Mouse (Mus musculus) embryonic facial prominence, embryonic 14.5 days (tissue): Measurements from ENCODE around the gene Cyth1. TPM values are rescaled to one million over a fixed set of nuclear protein-coding genes. Genes with fewer than 3 reads are reported as not detected.
A peak's percentile ranks its signal among the peaks of the same experiment; 100 is the strongest.

Experiments used
- ATAC-seq: fragments of 200-750 bp; cut with Nextera tagmentation; 2 replicates; pipeline ENCODE4 v1.8.0; 2017; ENCODE audit warnings: low read depth, moderate number of reproducible peaks, moderate TSS enrichment
- DNase-seq: peaks from one replicate; pipeline ENCODE4 v3.0.0-alpha.2; 2015; ENCODE audit warnings: low spot score
- H3K27ac ChIP-seq: fragments of 300-500 bp; sonication (generic); replicated peaks from 2 replicates; pipeline ENCODE4 v1.5.1; 2014; ENCODE audit warnings: low read depth, mild to moderate bottlenecking, low read length, moderate library complexity
- H3K27me3 ChIP-seq: fragments of 300-500 bp; sonication (generic); replicated peaks from 2 replicates; pipeline ENCODE4 v1.6.1; 2014; ENCODE audit warnings: low read length; ENCODE audit not compliant: control insufficient read depth, insufficient read depth
- H3K36me3 ChIP-seq: fragments of 300-500 bp; sonication (generic); 2 replicates; pipeline ENCODE4 v1.6.1; 2014; ENCODE audit warnings: low read length, mixed read lengths; ENCODE audit not compliant: control insufficient read depth, insufficient read depth
- H3K4me1 ChIP-seq: fragments of 300-500 bp; sonication (generic); 2 replicates; pipeline ENCODE4 v1.6.1; 2014; ENCODE audit warnings: antibody characterized with exemption, low read length; ENCODE audit not compliant: control insufficient read depth, insufficient read depth
- H3K4me2 ChIP-seq: fragments of 300-500 bp; sonication (generic); 2 replicates; pipeline ENCODE4 v1.6.1; 2014; ENCODE audit warnings: low read depth, mild to moderate bottlenecking, low read length, moderate library complexity, mixed read lengths
- H3K4me3 ChIP-seq: fragments of 300-500 bp; sonication (generic); 2 replicates; pipeline ENCODE4 v1.5.1; 2014; ENCODE audit warnings: low read depth, mild to moderate bottlenecking, low read length
- H3K9ac ChIP-seq: fragments of 300-500 bp; sonication (generic); 2 replicates; pipeline ENCODE4 v1.6.1; 2014; ENCODE audit warnings: low read depth, mild to moderate bottlenecking, low read length, moderate library complexity, mixed read lengths
- H3K9me3 ChIP-seq: fragments of 300-500 bp; sonication (generic); 2 replicates; pipeline ENCODE4 v1.6.1; 2016; ENCODE audit warnings: low read length; ENCODE audit not compliant: control insufficient read depth
- WGBS: fragments of 180-500 bp; shearing (Covaris S2); extraction: QIAGEN DNeasy Blood & Tissue Kit; methylation state at CpG from one replicate; pipeline ENCODE4 v1.1.7; 2014; 5-methylcytosine and 5-hydroxymethylcytosine counted together
- polyA plus RNA-seq: library from polyadenylated mRNA; unstranded; fragments of >200 nt; fragmentation: Nextera tagmentation; extraction: Ambion mirVana; gene quantifications from 2 replicates; pipeline ENCODE4 v1.2.1, GENCODE M21; 2014

Cyth1 gene
- polyA plus RNA-seq, 1 experiment from 2014 or later: 11.4 TPM

GRCm38 (mm10) chr11:118263146-118263545 lies 14.8 kb upstream of the Cyth1 start:
- Histone ChIP-seq H3K9ac (no peak overlapping the region), H3K4me3 (no peak overlapping the region), H3K27me3 (no peaks in the 10 kb centered on the region), H3K36me3 (peaks cover 99% of the 10 kb centered on the region), H3K4me2 (no peak overlapping the region), H3K27ac (no peak overlapping the region), H3K4me1 (no peaks in the 10 kb centered on the region), H3K9me3 (no peaks in the 10 kb centered on the region)
- DNase-seq: no peak
- 97% methylated on average over 5 of the region's 5 CpGs for WGBS
- no peak for ATAC-seq

- H3K4me3 ChIP-seq: no peak overlapping the region
- WGBS: 92% methylated on average over 8 of the region's 8 CpGs
- ATAC-seq: no peak
Observed at GRCm38 (mm10) chr11:118260081-118260480, 11.7 kb upstream of the Cyth1 start.

GRCm38 (mm10) chr11:118259580-118259979 lies 11.2 kb upstream of the Cyth1 start:
- H3K36me3 ChIP-seq: peaks cover 78% of the 10 kb centered on the region
- 92% methylated on average over 8 of the region's 8 CpGs for WGBS
- H3K27ac ChIP-seq: no peak overlapping the region

More at GRCm38 (mm10) chr11:118260081-118260480, 11.7 kb upstream of the Cyth1 start:
- Histone ChIP-seq H3K9me3 (no peaks in the 10 kb centered on the region), H3K9ac (no peak overlapping the region), H3K27ac (no peak overlapping the region), H3K4me1 (no peaks in the 10 kb centered on the region), H3K4me2 (no peak overlapping the region), H3K27me3 (no peaks in the 10 kb centered on the region), H3K36me3 (peaks cover 83% of the 10 kb centered on the region)
- no peak for DNase-seq

GRCm38 (mm10) chr11:118256371-118256770 lies 8.0 kb upstream of the Cyth1 start:
- Histone ChIP-seq H3K4me2 (no peak overlapping the region), H3K9me3 (no peaks in the 10 kb centered on the region), H3K27me3 (no peaks in the 10 kb centered on the region), H3K4me3 (no peak overlapping the region), H3K4me1 (peaks cover 17% of the 10 kb centered on the region), H3K27ac (no peak overlapping the region), H3K36me3 (peaks cover 46% of the 10 kb centered on the region), H3K9ac (no peak overlapping the region)
- DNase-seq (no peak), ATAC-seq (no peak)
- 90% methylated on average over 7 of the region's 7 CpGs for WGBS

More at GRCm38 (mm10) chr11:118259580-118259979, 11.2 kb upstream of the Cyth1 start:
- H3K9me3 ChIP-seq: no peaks in the 10 kb centered on the region
- no peak overlapping the region for H3K4me3 ChIP-seq
- no peak overlapping the region for H3K9ac ChIP-seq
- no peak overlapping the region for H3K4me2 ChIP-seq
- ATAC-seq (no peak), DNase-seq (no peak)
- H3K27me3 ChIP-seq: no peaks in the 10 kb centered on the region
- peaks cover 4% of the 10 kb centered on the region for H3K4me1 ChIP-seq

GRCm38 (mm10) chr11:118254159-118254951 lies 6.0 kb upstream of the Cyth1 start:
- WGBS: 22% methylated on average over 15 of the region's 15 CpGs
- peaks cover 20% of the 10 kb centered on the region for H3K4me1 ChIP-seq
- peaks cover 26% of the 10 kb centered on the region for H3K36me3 ChIP-seq
- peak overlapping the region; percentile 18; the same call in 1 of the 2 replicates for H3K4me2 ChIP-seq
- H3K27me3 ChIP-seq: no peaks in the 10 kb centered on the region
- ATAC-seq: peak; percentile 73
- H3K4me3 ChIP-seq: no peak overlapping the region
- H3K9ac ChIP-seq: peak overlapping the region; percentile 16; the same call in 1 of the 2 replicates
- no peaks in the 10 kb centered on the region for H3K9me3 ChIP-seq
- peak; percentile 92 for DNase-seq
- H3K27ac ChIP-seq: peak overlapping the region; percentile 87

- Histone ChIP-seq H3K9ac (no peak overlapping the region), H3K4me2 (no peak overlapping the region), H3K36me3 (peaks cover 18% of the 10 kb centered on the region), H3K27ac (peak overlapping the region; percentile 87), H3K27me3 (no peaks in the 10 kb centered on the region), H3K4me3 (no peak overlapping the region), H3K4me1 (peaks cover 25% of the 10 kb centered on the region), H3K9me3 (no peaks in the 10 kb centered on the region)
- WGBS: 65% methylated on average over 7 of the region's 7 CpGs
- DNase-seq (peak; percentile 36), ATAC-seq (peak; percentile 5; the same call in 1 of the 2 replicates)
Observed at GRCm38 (mm10) chr11:118253447-118254158, 5.2 kb upstream of the Cyth1 start.

GRCm38 (mm10) chr11:118249012-118249383 lies 606 bp upstream of the Cyth1 start:
- Histone ChIP-seq H3K4me3 (peak overlapping the region; percentile 87), H3K36me3 (no peaks in the 10 kb centered on the region), H3K9me3 (no peaks in the 10 kb centered on the region), H3K9ac (peak overlapping the region; percentile 22), H3K27ac (peak overlapping the region; percentile 45; the same call in 1 of the 2 replicates), H3K4me1 (peaks cover 27% of the 10 kb centered on the region), H3K27me3 (no peaks in the 10 kb centered on the region), H3K4me2 (peak overlapping the region; percentile 47)
- no peak for ATAC-seq
- 0% methylated on average over 5 of the region's 5 CpGs for WGBS
- no peak for DNase-seq

GRCm38 (mm10) chr11:118247359-118248095 lies 865 bp downstream of the Cyth1 start:
- WGBS: 1% methylated on average over 26 of the region's 43 CpGs
- DNase-seq: peak; percentile 59
- H3K4me1 ChIP-seq: peaks cover 24% of the 10 kb centered on the region; the same call in 1 of the 2 replicates
- ATAC-seq: no peak; the same call in 1 of the 2 replicates
- H3K4me3 ChIP-seq: peak overlapping the region; percentile 87
- H3K9me3 ChIP-seq: no peaks in the 10 kb centered on the region
- peak overlapping the region; percentile 88 for H3K4me2 ChIP-seq
- H3K36me3 ChIP-seq: no peaks in the 10 kb centered on the region
- no peaks in the 10 kb centered on the region for H3K27me3 ChIP-seq
- H3K27ac ChIP-seq: peak overlapping the region; percentile 6; the same call in 1 of the 2 replicates
- peak overlapping the region; percentile 86 for H3K9ac ChIP-seq
